Mouse (Mus musculus) embryonic facial prominence, embryonic 15.5 days (tissue): Measurements from ENCODE around the gene Slc25a48. TPM values are rescaled to one million over a fixed set of nuclear protein-coding genes. Genes with fewer than 3 reads are reported as not detected.

Experiments used
- ATAC-seq: fragments of 200-750 bp; cut with Nextera tagmentation; 2 replicates; pipeline ENCODE4 v1.8.0; 2017; ENCODE audit warnings: low read depth, moderate TSS enrichment; ENCODE audit not compliant: insufficient number of reproducible peaks, low FRiP score, low TSS enrichment
- H3K27ac ChIP-seq: fragments of 300-500 bp; sonication (generic); replicated peaks from 2 replicates; pipeline ENCODE4 v1.5.1; 2015; ENCODE audit warnings: mild to moderate bottlenecking, inconsistent platforms
- H3K27me3 ChIP-seq: fragments of 300-500 bp; sonication (generic); 2 replicates; pipeline ENCODE4 v1.6.1; 2015; ENCODE audit warnings: inconsistent platforms
- H3K36me3 ChIP-seq: fragments of 300-500 bp; sonication (generic); 2 replicates; pipeline ENCODE4 v1.6.1; 2015; ENCODE audit warnings: mild to moderate bottlenecking, inconsistent platforms
- H3K4me1 ChIP-seq: fragments of 300-500 bp; sonication (generic); 2 replicates; pipeline ENCODE4 v1.6.1; 2015; ENCODE audit warnings: inconsistent platforms
- H3K4me2 ChIP-seq: fragments of 300-500 bp; sonication (generic); replicated peaks from 2 replicates; pipeline ENCODE4 v1.6.1; 2015; ENCODE audit warnings: mild to moderate bottlenecking, inconsistent platforms
- H3K4me3 ChIP-seq: fragments of 300-500 bp; sonication (generic); replicated peaks from 2 replicates; pipeline ENCODE4 v1.5.1; 2015; ENCODE audit warnings: mild to moderate bottlenecking, inconsistent platforms
- H3K9ac ChIP-seq: fragments of 300-500 bp; sonication (generic); 2 replicates; pipeline ENCODE4 v1.6.1; 2015; ENCODE audit warnings: inconsistent platforms
- H3K9me3 ChIP-seq: fragments of 300-500 bp; sonication (generic); replicated peaks from 2 replicates; pipeline ENCODE4 v1.6.1; 2016; ENCODE audit warnings: inconsistent platforms
- WGBS: fragments of 180-500 bp; shearing (Covaris S2); methylation state at CpG from one replicate; pipeline ENCODE4 v1.1.7; 2015; 5-methylcytosine and 5-hydroxymethylcytosine counted together
- polyA plus RNA-seq: library from polyadenylated mRNA; unstranded; fragments of >200 nt; fragmentation: Nextera tagmentation; extraction: Ambion mirVana; gene quantifications from 2 replicates; pipeline ENCODE4 v1.2.1, GENCODE M21; 2015

The Slc25a48 gene
- polyA plus RNA-seq, 1 experiment from 2014 or later = 1.2 TPM

- H3K27ac ChIP-seq = no peak overlapping the region
- H3K27me3 ChIP-seq = no peaks in the 10 kb centered on the region
- H3K4me3 ChIP-seq = no peak overlapping the region
- no peak for ATAC-seq
- H3K36me3 ChIP-seq = no peaks in the 10 kb centered on the region
- WGBS = 51% methylated on average over 7 of the region's 7 CpGs
- no peaks in the 10 kb centered on the region for H3K9me3 ChIP-seq
- no peak overlapping the region for H3K9ac ChIP-seq
- H3K4me1 ChIP-seq = no peaks in the 10 kb centered on the region
- no peak overlapping the region for H3K4me2 ChIP-seq
Observed at GRCm38 (mm10) chr13:56516816-56517215, 78.7 kb downstream of the Slc25a48 start.

- Histone ChIP-seq H3K4me1 (peaks cover 5% of the 10 kb centered on the region; the same call in 1 of the 2 replicates), H3K4me3 (peak within 1 kb of the TSS; percentile 74), H3K4me2 (peak within 1 kb of the TSS; percentile 91), H3K9me3 (no peaks in the 10 kb centered on the region), H3K27ac (0 out of 2 replicates have a peak within 1 kb of the TSS, but pooled peaks have one; percentile 39), H3K36me3 (no peaks in the 10 kb centered on the region), H3K27me3 (no peaks in the 10 kb centered on the region), H3K9ac (peak within 1 kb of the TSS; percentile 44)
- peak; percentile 98 for ATAC-seq
- 2% methylated on average over 56 of the region's 56 CpGs for WGBS
Observed at GRCm38 (mm10) chr13:56522081-56522820, 84.1 kb downstream of the Slc25a48 start, which contains the start of gene Fbxl21. TSS of gene Fbxl21 (plus strand) at chr13:56522472.

- Histone ChIP-seq H3K9me3 (no peaks in the 10 kb centered on the region), H3K27me3 (no peaks in the 10 kb centered on the region), H3K4me1 (peaks cover 5% of the 10 kb centered on the region; the same call in 1 of the 2 replicates), H3K9ac (peak overlapping the region; percentile 44), H3K4me2 (peak overlapping the region; percentile 91), H3K36me3 (no peaks in the 10 kb centered on the region), H3K27ac (no peak overlapping the region), H3K4me3 (peak overlapping the region; percentile 74)
- no peak for ATAC-seq
- 3% methylated on average over 8 of the region's 8 CpGs for WGBS
Observed at GRCm38 (mm10) chr13:56522821-56523167, 84.6 kb downstream of the Slc25a48 start.

Other genes with a start within 250 kb of the Slc25a48 start
- 1.8 and 3.1 TPM in 2 replicates for gene Neurog1, start 186.2 kb upstream of the Slc25a48 start, polyA plus RNA-seq
- gene Cxcl14, start 141.8 kb upstream of the Slc25a48 start, polyA plus RNA-seq = 459 and 487 TPM in 2 replicates
- 0.09 and 0.20 TPM in 2 replicates for gene Gm3045, start 11.8 kb upstream of the Slc25a48 start, polyA plus RNA-seq
- not detected in 2 replicates for gene Il9, start 43.9 kb downstream of the Slc25a48 start, polyA plus RNA-seq
- 2.1 and 2.4 TPM in 2 replicates for gene Fbxl21, start 84.1 kb downstream of the Slc25a48 start, polyA plus RNA-seq
- gene Lect2, start 110.1 kb downstream of the Slc25a48 start, polyA plus RNA-seq = not detected in 2 replicates
- gene Tgfbi, start 171.2 kb downstream of the Slc25a48 start, polyA plus RNA-seq = 64.4 and 68.3 TPM in 2 replicates